Mouse (Mus musculus) liver, adult 2 months (tissue): Measurements from ENCODE around the gene Eif4a3.

Source experiments
- CTCF ChIP-seq: fragments of 200-500 bp; IDR thresholded peaks from 2 replicates; pipeline ENCODE4 v1.5.1; 2011; ENCODE audit warnings: low read depth, low read length, control low read depth
- POLR2A ChIP-seq: fragments of 200-500 bp; IDR thresholded peaks from 2 replicates; pipeline ENCODE4 v1.6.1; 2011; ENCODE audit warnings: low read length, control low read depth; ENCODE audit not compliant: insufficient read depth; ENCODE audit errors: extremely low read depth

GRCm38 (mm10) chr11:119339179-119339578, 39.3 kb upstream of the Eif4a3 start:
- TF ChIP-seq CTCF, result no peak
- TF ChIP-seq POLR2A, result no peak
